Mouse (Mus musculus) CH12.LX (cell line): ENCODE data around the gene Hist2h4.

Source experiments
- CTCF ChIP-seq, 2 experiments: IDR thresholded peaks in 1 of 2; conservative IDR thresholded peaks in 1 of 2; 2 replicates each; pipeline ENCODE4 v1.5.1; 2011 to 2012; ENCODE audit warnings: low read depth in 2 of 2, low read length in 2 of 2, improper control_type of control experiment in 1 of 2, inconsistent platforms in 1 of 2, mild to moderate bottlenecking in 1 of 2, moderate library complexity in 1 of 2
- ETS1 ChIP-seq: conservative IDR thresholded peaks from 2 replicates; pipeline ENCODE4 v1.6.1; 2012; ENCODE audit warnings: low read depth, mild to moderate bottlenecking, inconsistent platforms, low read length, improper control_type of control experiment, moderate library complexity
- MXI1 ChIP-seq: IDR thresholded peaks from 2 replicates; pipeline ENCODE4 v1.6.1; 2011; ENCODE audit warnings: mild to moderate bottlenecking, low read depth, low read length, improper control_type of control experiment
- NELFE ChIP-seq: IDR thresholded peaks from 2 replicates; pipeline ENCODE4 v1.6.1; 2011; ENCODE audit warnings: low read depth, low read length, improper control_type of control experiment
- POLR2AphosphoS2 ChIP-seq: IDR thresholded peaks from 2 replicates; pipeline ENCODE4 v1.6.1; 2011; ENCODE audit warnings: low read depth, low read length, improper control_type of control experiment
- SIN3A ChIP-seq: IDR thresholded peaks from 2 replicates; pipeline ENCODE4 v1.6.1; 2012; ENCODE audit warnings: low read length, improper control_type of control experiment, inconsistent platforms
- USF1 ChIP-seq: IDR thresholded peaks from 2 replicates; pipeline ENCODE4 v1.6.1; 2014; ENCODE audit warnings: low read depth, mild to moderate bottlenecking, inconsistent platforms, low read length, improper control_type of control experiment
- USF2 ChIP-seq: conservative IDR thresholded peaks from 2 replicates; pipeline ENCODE4 v1.6.1; 2011; ENCODE audit warnings: low read depth, low read length, improper control_type of control experiment

- TF ChIP-seq NELFE (no peak), ETS1 (no peak), CTCF (conservative IDR thresholded peaks at IDR 0.05 in 1 of 2, IDR thresholded peaks at IDR 0.05 in 1 of 2; ENCODE audit: low read depth in 2 of 2, low read length in 2 of 2) (no peak), SIN3A (no peak), USF2 (no peak; the same call in 1 of the 2 replicates), POLR2AphosphoS2 (no peak), USF1 (no peak), MXI1 (no peak)
Measured at GRCm38 (mm10) chr3:96221640-96222038, 41.5 kb downstream of the Hist2h4 start.
